10 mouse cellular contexts compared by ENCODE assay signal in genomic region chr4:148495874-148496689, GRCm38 (mm10). TPM values are rescaled to one million over a fixed set of nuclear protein-coding genes. Genes with fewer than 3 reads are reported as not detected.
DNase-seq lines count a peak whose midpoint lies in the region; ATAC-seq lines count a peak whose summit lies in the region.
"Had no signal": no experiment of that assay in that cellular context is flagged by ENCODE, and none has a peak within 500 bp of the region (broad histone marks: within the 10 kb centered on the region; RNA-seq: fewer than 3 reads in every experiment).

No protein-coding gene starts in this region.

- H3K4me1 ChIP-seq in hindbrain, embryonic 14.5 days (replicated peaks; ENCODE audit: control insufficient read depth, insufficient read depth, low read length): peaks cover 7% of the 10 kb centered on the region; the same call in 1 of the 2 replicates
- 0 out of 2 replicates have a peak, but pooled peaks cover 4% of the 10 kb centered on the region for H3K4me1 ChIP-seq in neural tube, embryonic 14.5 days (ENCODE audit: control insufficient read depth, insufficient read depth, low read length)

- no peak overlapping the region for H3K4me2 ChIP-seq in hindbrain, embryonic 14.5 days (replicated peaks)
- H3K4me2 ChIP-seq in neural tube, embryonic 14.5 days (ENCODE audit: low read depth, low read length): no peak overlapping the region
- H3K4me2 ChIP-seq: limb, embryonic 12.5 days had no signal

- H3K9ac ChIP-seq in hindbrain, embryonic 14.5 days: no peak overlapping the region
- H3K9ac ChIP-seq in neural tube, embryonic 14.5 days (replicated peaks; ENCODE audit: low read depth, low read length): no peak overlapping the region
- H3K9ac ChIP-seq: limb, embryonic 12.5 days had no signal

- WGBS in hindbrain, embryonic 14.5 days: 71% methylated on average over 25 of the region's 25 CpGs
- WGBS in neural tube, embryonic 14.5 days: 69% methylated on average over 25 of the region's 25 CpGs

- H3K9me3 ChIP-seq in hindbrain, embryonic 14.5 days (ENCODE audit: control insufficient read depth, low read length): no peaks in the 10 kb centered on the region
- H3K9me3 ChIP-seq in neural tube, embryonic 14.5 days (ENCODE audit: control insufficient read depth, low read length): no peaks in the 10 kb centered on the region
- H3K9me3 ChIP-seq: limb, embryonic 12.5 days had no signal

- ATAC-seq in hindbrain, embryonic 14.5 days (ENCODE audit: low FRiP score): peak; percentile 78; the same call in 1 of the 2 replicates
- ATAC-seq in neural tube, embryonic 14.5 days (ENCODE audit: low read depth): peak; percentile 86

- H3K27me3 ChIP-seq in hindbrain, embryonic 14.5 days (ENCODE audit: control insufficient read depth, insufficient read depth, low read length): no peaks in the 10 kb centered on the region
- no peaks in the 10 kb centered on the region for H3K27me3 ChIP-seq in neural tube, embryonic 14.5 days (ENCODE audit: control insufficient read depth, insufficient read depth, low read length)
- H3K27me3 ChIP-seq: limb, embryonic 12.5 days had no signal

- no peak overlapping the region for H3K4me3 ChIP-seq in hindbrain, embryonic 14.5 days (replicated peaks; ENCODE audit: low read length)
- H3K4me3 ChIP-seq in neural tube, embryonic 14.5 days (ENCODE audit: low read depth, low read length): no peak overlapping the region
- H3K4me3 ChIP-seq: limb, embryonic 12.5 days had no signal

- peak overlapping the region; percentile 70; the same call in 1 of the 2 replicates for H3K27ac ChIP-seq in hindbrain, embryonic 14.5 days
- peak overlapping the region; percentile 44; the same call in 1 of the 2 replicates for H3K27ac ChIP-seq in neural tube, embryonic 14.5 days (ENCODE audit: low read depth, low read length)
- H3K27ac ChIP-seq: limb, embryonic 12.5 days had no signal

- peaks cover 88% of the 10 kb centered on the region for H3K36me3 ChIP-seq in hindbrain, embryonic 14.5 days (replicated peaks; ENCODE audit: control insufficient read depth, insufficient read depth)
- H3K36me3 ChIP-seq in neural tube, embryonic 14.5 days (ENCODE audit: control insufficient read depth, insufficient read depth, low read length): peaks cover 28% of the 10 kb centered on the region; the same call in 1 of the 2 replicates

- peak; percentile 12 for DNase-seq in lung, postnatal 10 days
- no peak for DNase-seq in lung, postnatal 36 days
- peak; percentile 75 to 79 for DNase-seq in cerebellum, adult 18-20 months
- DNase-seq in hindbrain, embryonic 14.5 days (ENCODE audit: low spot score): peak; percentile 75
- no peak for DNase-seq in spleen, adult 18-20 months
- no peak for DNase-seq in testis, postnatal 10 days (ENCODE audit: low spot score)
- DNase-seq in c-Kit-positive CD71-positive TER-119-positive erythroid progenitor cells, embryonic 14.5 days (ENCODE audit: low spot score): no peak
- DNase-seq: heart, adult 18-20 months had no signal

RNA-seq across cellular contexts. Expression of gene Angptl7, which starts 4.2 kb away (rescaled TPM):
- 0.31 and 0.50 TPM in 2 replicates for polyA plus RNA-seq in hindbrain, embryonic 14.5 days (2014; fragmentation: Nextera tagmentation; extraction: Ambion mirVana)
- 0.24 and 0.44 TPM in 2 replicates for polyA plus RNA-seq in neural tube, embryonic 14.5 days (2014; fragmentation: Nextera tagmentation; extraction: Ambion mirVana)

RNA-seq across cellular contexts. Expression of gene Mtor, which starts 47.7 kb away (rescaled TPM):
- polyA plus RNA-seq in hindbrain, embryonic 14.5 days (2014; fragmentation: Nextera tagmentation; extraction: Ambion mirVana): 30.2 and 36.1 TPM in 2 replicates
- 33.0 and 33.7 TPM in 2 replicates for polyA plus RNA-seq in neural tube, embryonic 14.5 days (2014; fragmentation: Nextera tagmentation; extraction: Ambion mirVana)

RNA-seq across cellular contexts. Expression of gene Ubiad1, which starts 51.5 kb away (rescaled TPM):
- 12.2 and 13.4 TPM in 2 replicates for polyA plus RNA-seq in hindbrain, embryonic 14.5 days (2014; fragmentation: Nextera tagmentation; extraction: Ambion mirVana)
- 13.3 and 13.4 TPM in 2 replicates for polyA plus RNA-seq in neural tube, embryonic 14.5 days (2014; fragmentation: Nextera tagmentation; extraction: Ambion mirVana)

Comparison
In these comparisons a context has a peak if more than half of its experiments do, and no peak if none do; other contexts are left out.
1. DNase-seq: peak in lung, postnatal 10 days (single experiment), cerebellum, adult 18-20 months (2 of 2) and hindbrain, embryonic 14.5 days (single experiment); none in lung, postnatal 36 days (single experiment), spleen, adult 18-20 months (0 of 2), testis, postnatal 10 days (single experiment) and c-Kit-positive CD71-positive TER-119-positive erythroid progenitor cells, embryonic 14.5 days (single experiment).